ENCODE assay signal across 9 mouse cellular contexts in the genomic region with DNA sequence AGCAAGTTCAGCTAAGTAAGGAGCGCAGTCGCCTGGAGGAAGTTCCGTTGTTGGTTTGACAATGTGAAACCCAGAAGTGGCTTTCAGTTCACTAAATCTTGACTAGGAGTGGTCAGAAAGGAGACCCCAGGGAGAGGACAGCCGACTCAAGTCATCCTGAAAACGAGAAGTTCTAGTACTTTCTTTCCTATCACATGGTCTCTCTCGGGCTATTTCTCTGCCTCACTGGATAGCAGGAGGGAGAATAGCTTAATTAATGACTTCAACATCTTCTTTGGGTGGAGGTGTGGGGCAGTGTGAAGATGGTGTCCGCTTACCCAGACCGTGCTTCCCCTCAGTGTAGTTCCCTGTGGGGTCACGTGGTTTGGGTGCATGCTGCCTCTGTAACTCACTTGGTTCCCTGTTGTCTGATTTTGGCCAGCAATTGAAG. TPM values are rescaled to one million over a fixed set of nuclear protein-coding genes. Genes with fewer than 3 reads are reported as not detected.
DNase-seq lines count a peak whose midpoint lies in the region; ATAC-seq lines count a peak whose summit lies in the region.
"Had no signal": no experiment of that assay in that cellular context is flagged by ENCODE, and none has a peak within 500 bp of the region (broad histone marks: within the 10 kb centered on the region; RNA-seq: fewer than 3 reads in every experiment).

No protein-coding gene starts in this region.

- no peak overlapping the region for H3K4me3 ChIP-seq in heart, embryonic 12.5 days
- no peak overlapping the region for H3K4me3 ChIP-seq in embryonic facial prominence, embryonic 10.5 days
- H3K4me3 ChIP-seq in limb, embryonic 10.5 days = no peak overlapping the region
- H3K4me3 ChIP-seq: hindbrain, embryonic 15.5 days had no signal

- no peak for ATAC-seq in heart, embryonic 12.5 days (ENCODE audit: insufficient number of reproducible peaks, low FRiP score)
- ATAC-seq in megakaryocyte-erythroid progenitor cell, adult 5-6 weeks (replicated peaks; ENCODE audit: low FRiP score, low TSS enrichment, poor library complexity, severe bottlenecking) = no peak

- H3K9me3 ChIP-seq in heart, embryonic 12.5 days (replicated peaks) = no peaks in the 10 kb centered on the region
- no peaks in the 10 kb centered on the region for H3K9me3 ChIP-seq in embryonic facial prominence, embryonic 10.5 days
- no peaks in the 10 kb centered on the region for H3K9me3 ChIP-seq in limb, embryonic 10.5 days (replicated peaks)
- H3K9me3 ChIP-seq: hindbrain, embryonic 15.5 days had no signal

- no peak overlapping the region for H3K9ac ChIP-seq in heart, embryonic 12.5 days
- H3K9ac ChIP-seq: hindbrain, embryonic 15.5 days had no signal

- H3K4me2 ChIP-seq in heart, embryonic 12.5 days = no peak overlapping the region
- H3K4me2 ChIP-seq: hindbrain, embryonic 15.5 days had no signal

- 0 out of 2 replicates have a peak, but pooled peaks cover 3% of the 10 kb centered on the region for H3K4me1 ChIP-seq in heart, embryonic 12.5 days (replicated peaks)
- no peaks in the 10 kb centered on the region for H3K4me1 ChIP-seq in embryonic facial prominence, embryonic 10.5 days
- no peaks in the 10 kb centered on the region for H3K4me1 ChIP-seq in limb, embryonic 10.5 days

- no peaks in the 10 kb centered on the region for H3K27me3 ChIP-seq in heart, embryonic 12.5 days (replicated peaks)
- no peaks in the 10 kb centered on the region for H3K27me3 ChIP-seq in embryonic facial prominence, embryonic 10.5 days (replicated peaks; ENCODE audit: low read depth, poor library complexity, severe bottlenecking)
- no peaks in the 10 kb centered on the region for H3K27me3 ChIP-seq in limb, embryonic 10.5 days (ENCODE audit: low read depth, poor library complexity, severe bottlenecking)
- H3K27me3 ChIP-seq: hindbrain, embryonic 15.5 days had no signal

- intact Hi-C loops in heart, postnatal 10 days (cut with DNase I) = no loop called here

- WGBS in heart, embryonic 12.5 days = 89% methylated on average over 9 of the region's 9 CpGs
- WGBS in embryonic facial prominence, embryonic 10.5 days = 88% methylated on average over 9 of the region's 9 CpGs
- WGBS in limb, embryonic 10.5 days = 94% methylated on average over 9 of the region's 9 CpGs

- H3K27ac ChIP-seq in heart, embryonic 12.5 days (ENCODE audit: poor library complexity, severe bottlenecking) = no peak overlapping the region
- no peak overlapping the region for H3K27ac ChIP-seq in embryonic facial prominence, embryonic 10.5 days (replicated peaks)
- no peak overlapping the region for H3K27ac ChIP-seq in limb, embryonic 10.5 days
- H3K27ac ChIP-seq: hindbrain, embryonic 15.5 days had no signal

- peak; percentile 49 for DNase-seq in heart, adult 8-10 months (ENCODE audit: low spot score)
- peak; percentile 79 to 84 for DNase-seq in B cell, adult 2 months
- DNase-seq in heart, postnatal 10 days = peak; percentile 10 to 12
- peak; percentile 26 to 79 for DNase-seq in natural killer cell, adult 2 months (ENCODE audit: low spot score in 2 of 2)
- DNase-seq in embryonic facial prominence, embryonic 10.5 days (ENCODE audit: low spot score) = no peak
- DNase-seq in limb, embryonic 10.5 days (ENCODE audit: low spot score) = no peak

- no peaks in the 10 kb centered on the region for H3K36me3 ChIP-seq in heart, embryonic 12.5 days
- H3K36me3 ChIP-seq in embryonic facial prominence, embryonic 10.5 days (replicated peaks) = no peaks in the 10 kb centered on the region
- H3K36me3 ChIP-seq in limb, embryonic 10.5 days = no peaks in the 10 kb centered on the region
- H3K36me3 ChIP-seq: hindbrain, embryonic 15.5 days had no signal

RNA-seq across cellular contexts. Expression of a gene that starts 33.3 kb away (rescaled TPM):
- total RNA-seq in heart, adult 8-10 months (2022) = 1 to 10 TPM; 5.8 to 8.3 (median 7.4) TPM
- polyA plus RNA-seq in heart, embryonic 12.5 days (2016; fragmentation: Nextera tagmentation; extraction: Ambion mirVana) = 13.0 and 14.9 TPM in 2 replicates
- total RNA-seq in heart, postnatal 10 days (2021) = 10 to 100 TPM; 11.1 to 12.9 TPM
- polyA plus RNA-seq in embryonic facial prominence, embryonic 10.5 days (2016; fragmentation: Nextera tagmentation; extraction: Ambion mirVana) = 3.0 and 3.1 TPM in 2 replicates
- polyA plus RNA-seq in limb, embryonic 10.5 days (2016; fragmentation: Nextera tagmentation; extraction: Ambion mirVana) = 3.1 and 3.5 TPM in 2 replicates
- 3.4 and 5.2 TPM in 2 replicates for total RNA-seq in megakaryocyte-erythroid progenitor cell, adult 5-6 weeks (2014; fragmentation: Nextera tagmentation)
- total RNA-seq in megakaryocyte-erythroid progenitor cell, adult 5-6 weeks (2017) = 1.2 and 10.1 TPM in 2 replicates

RNA-seq across cellular contexts. Expression of a gene that starts 54.3 kb away (rescaled TPM):
- 1 to 10 TPM in 3 of 4 experiments, under 1 TPM in 1; 0.57 to 1.7 (median 1.2) TPM for total RNA-seq in heart, adult 8-10 months (2022)
- polyA plus RNA-seq in heart, embryonic 12.5 days (2016; fragmentation: Nextera tagmentation; extraction: Ambion mirVana) = 3.2 and 3.8 TPM in 2 replicates
- 1 to 10 TPM; 1.1 to 2.0 TPM for total RNA-seq in heart, postnatal 10 days (2021)
- polyA plus RNA-seq in embryonic facial prominence, embryonic 10.5 days (2016; fragmentation: Nextera tagmentation; extraction: Ambion mirVana) = 0.58 and 1.1 TPM in 2 replicates
- polyA plus RNA-seq in limb, embryonic 10.5 days (2016; fragmentation: Nextera tagmentation; extraction: Ambion mirVana) = 0.56 and 0.96 TPM in 2 replicates
- total RNA-seq in megakaryocyte-erythroid progenitor cell, adult 5-6 weeks (2014; fragmentation: Nextera tagmentation) = 0.40 TPM in 1 of 2 replicates, not detected in the other
- total RNA-seq in megakaryocyte-erythroid progenitor cell, adult 5-6 weeks (2017) = 0.50 TPM in 1 of 2 replicates, not detected in the other

Comparison
In these comparisons a context has a peak if more than half of its experiments do, and no peak if none do; other contexts are left out.
1. DNase-seq: peak in heart, adult 8-10 months (single experiment), B cell, adult 2 months (2 of 2), heart, postnatal 10 days (2 of 2) and natural killer cell, adult 2 months (2 of 2); none in embryonic facial prominence, embryonic 10.5 days (single experiment) and limb, embryonic 10.5 days (single experiment).